In genomic region chr13:21253986-21254385, GRCm38 (mm10) we compare ENCODE assay signal across 9 mouse cellular contexts. TPM values are rescaled to one million over a fixed set of nuclear protein-coding genes. Genes with fewer than 3 reads are reported as not detected.
DNase-seq lines count a peak whose midpoint lies in the region; ATAC-seq and TF ChIP-seq lines count a peak whose summit lies in the region.
"Had no signal": no experiment of that assay in that cellular context is flagged by ENCODE, and none has a peak within 500 bp of the region (broad histone marks: within the 10 kb centered on the region; RNA-seq: fewer than 3 reads in every experiment).

No protein-coding gene starts in this region.

- H3K79me2 ChIP-seq in MEL (ENCODE audit: control insufficient read depth, insufficient read depth, low read length, poor library complexity): no peaks in the 10 kb centered on the region

- 0 out of 2 replicates have a peak, but pooled peaks cover 9% of the 10 kb centered on the region for H3K4me1 ChIP-seq in heart, embryonic 10.5 days
- H3K4me1 ChIP-seq in MEL (ENCODE audit: control insufficient read depth in 1 of 2, insufficient read depth in 2 of 2, low read length in 2 of 2): peaks cover 0 to 4% of the 10 kb centered on the region in 2 experiments; a peak in 1 of 4 replicates
- H3K4me1 ChIP-seq in embryonic facial prominence, embryonic 12.5 days: no peaks in the 10 kb centered on the region
- no peaks in the 10 kb centered on the region; the same call in 1 of the 2 replicates for H3K4me1 ChIP-seq in intestine, embryonic 14.5 days (replicated peaks; ENCODE audit: control insufficient read depth, insufficient read depth, low read length)
- no peaks in the 10 kb centered on the region for H3K4me1 ChIP-seq in liver, embryonic 16.5 days (ENCODE audit: control insufficient read depth, low read depth, low read length)
- peaks cover 6% of the 10 kb centered on the region; the same call in 1 of the 2 replicates for H3K4me1 ChIP-seq in stomach, embryonic 14.5 days (ENCODE audit: control insufficient read depth, insufficient read depth, low read length)

- TF ChIP-seq RAD21 in MEL (IDR thresholded peaks at IDR 0.05; ENCODE audit: low read depth, low read length): no peak

- ATAC-seq in embryonic facial prominence, embryonic 12.5 days (ENCODE audit: insufficient number of reproducible peaks, insufficient read depth, low FRiP score, low TSS enrichment): no peak
- ATAC-seq in intestine, embryonic 14.5 days (replicated peaks; ENCODE audit: low FRiP score, low TSS enrichment, low read depth): peak; percentile 79; the same call in 1 of the 2 replicates
- peak; percentile 63; the same call in 1 of the 2 replicates for ATAC-seq in liver, embryonic 16.5 days (ENCODE audit: low read depth)
- ATAC-seq in stomach, embryonic 14.5 days (ENCODE audit: insufficient number of reproducible peaks, insufficient read depth, low FRiP score, low read depth): no peak
- ATAC-seq: Patski had no signal

- 2% methylated on average over 16 of the region's 16 CpGs for WGBS in heart, embryonic 10.5 days
- 1% methylated on average over 16 of the region's 16 CpGs for WGBS in embryonic facial prominence, embryonic 12.5 days
- 4% methylated on average over 16 of the region's 16 CpGs for WGBS in intestine, embryonic 14.5 days
- under 1% methylated on average over 16 of the region's 16 CpGs for WGBS in liver, embryonic 16.5 days (ENCODE audit: insufficient replicate concordance)
- 2% methylated on average over 16 of the region's 16 CpGs for WGBS in stomach, embryonic 14.5 days

- 0 out of 2 replicates have a peak overlapping the region, but pooled peaks have one; percentile 63 for H3K27ac ChIP-seq in heart, embryonic 10.5 days
- H3K27ac ChIP-seq in MEL (ENCODE audit: control insufficient read depth, low read depth, low read length): no peak overlapping the region
- H3K27ac ChIP-seq in embryonic facial prominence, embryonic 12.5 days: no peak overlapping the region
- no peak overlapping the region for H3K27ac ChIP-seq in intestine, embryonic 14.5 days (ENCODE audit: low read depth)
- H3K27ac ChIP-seq in liver, embryonic 16.5 days (ENCODE audit: low read length): no peak overlapping the region
- no peak overlapping the region for H3K27ac ChIP-seq in stomach, embryonic 14.5 days (ENCODE audit: low read length)

- H3K27me3 ChIP-seq in heart, embryonic 10.5 days (ENCODE audit: insufficient read depth, poor library complexity, severe bottlenecking): peaks cover 19% of the 10 kb centered on the region; the same call in 1 of the 2 replicates
- H3K27me3 ChIP-seq in MEL (ENCODE audit: control insufficient read depth in 1 of 2, insufficient read depth in 2 of 2, low read length in 2 of 2): no peaks in the 10 kb centered on the region
- peaks cover 12% of the 10 kb centered on the region for H3K27me3 ChIP-seq in embryonic facial prominence, embryonic 12.5 days
- 0 out of 2 replicates have a peak, but pooled peaks cover 3% of the 10 kb centered on the region for H3K27me3 ChIP-seq in intestine, embryonic 14.5 days (replicated peaks; ENCODE audit: control insufficient read depth, insufficient read depth, low read length)
- no peaks in the 10 kb centered on the region; the same call in none of the 2 replicates for H3K27me3 ChIP-seq in liver, embryonic 16.5 days (ENCODE audit: control insufficient read depth, insufficient read depth, low read depth, low read length)
- H3K27me3 ChIP-seq in stomach, embryonic 14.5 days (ENCODE audit: control insufficient read depth, insufficient read depth, low read length): no peaks in the 10 kb centered on the region

- no peak for TF ChIP-seq POLR2A in MEL (IDR thresholded peaks at IDR 0.05; ENCODE audit: control insufficient read depth in 1 of 2, insufficient read depth in 1 of 2, low read depth in 1 of 2, low read length in 2 of 2, poor library complexity in 1 of 2)

- no peak for TF ChIP-seq CTCF in MEL (IDR thresholded peaks at IDR 0.05 in 2 of 3, conservative IDR thresholded peaks at IDR 0.05 in 1 of 3; ENCODE audit: control insufficient read depth in 1 of 3, insufficient read depth in 1 of 3, low read depth in 2 of 3, low read length in 3 of 3, poor library complexity in 1 of 3, severe bottlenecking in 1 of 3)

- DNase-seq in heart, embryonic 10.5 days (ENCODE audit: low spot score): no peak
- DNase-seq in heart, adult 9 months (ENCODE audit: low spot score in 2 of 2): no peak
- peak; percentile 84 for DNase-seq in MEL (ENCODE audit: low read depth, low spot score)
- DNase-seq in intestine, embryonic 14.5 days (ENCODE audit: low spot score): peak; percentile 85
- no peak for DNase-seq in spleen, postnatal 14 days (ENCODE audit: low spot score in 2 of 2)

- TF ChIP-seq EP300 in MEL (IDR thresholded peaks at IDR 0.05; ENCODE audit: low read depth in 1 of 2, low read length in 2 of 2): no peak

- H3K9me3 ChIP-seq in heart, embryonic 10.5 days: no peaks in the 10 kb centered on the region
- H3K9me3 ChIP-seq in MEL (replicated peaks; ENCODE audit: insufficient read depth, low read length): no peaks in the 10 kb centered on the region
- no peaks in the 10 kb centered on the region for H3K9me3 ChIP-seq in embryonic facial prominence, embryonic 12.5 days
- H3K9me3 ChIP-seq in intestine, embryonic 14.5 days (ENCODE audit: control insufficient read depth, low read length): no peaks in the 10 kb centered on the region
- no peaks in the 10 kb centered on the region for H3K9me3 ChIP-seq in liver, embryonic 16.5 days (replicated peaks; ENCODE audit: control insufficient read depth, low read length)
- no peaks in the 10 kb centered on the region for H3K9me3 ChIP-seq in stomach, embryonic 14.5 days (ENCODE audit: control insufficient read depth, low read depth, low read length)

- H3K9ac ChIP-seq in MEL (ENCODE audit: control insufficient read depth, low read depth, low read length, poor library complexity, severe bottlenecking): peak overlapping the region; percentile 52
- H3K9ac ChIP-seq in embryonic facial prominence, embryonic 12.5 days: peak overlapping the region; percentile 40
- H3K9ac ChIP-seq in intestine, embryonic 14.5 days (ENCODE audit: low read length): no peak overlapping the region
- no peak overlapping the region for H3K9ac ChIP-seq in liver, embryonic 16.5 days (ENCODE audit: low read depth, low read length)
- 0 out of 2 replicates have a peak overlapping the region, but pooled peaks have one; percentile 3 for H3K9ac ChIP-seq in stomach, embryonic 14.5 days (replicated peaks; ENCODE audit: low read depth, low read length)

- H3K4me2 ChIP-seq in embryonic facial prominence, embryonic 12.5 days (replicated peaks): peak overlapping the region; percentile 59
- peak overlapping the region; percentile 71 for H3K4me2 ChIP-seq in intestine, embryonic 14.5 days (ENCODE audit: low read length)
- H3K4me2 ChIP-seq in liver, embryonic 16.5 days (ENCODE audit: low read depth, low read length): peak overlapping the region; percentile 45
- H3K4me2 ChIP-seq in stomach, embryonic 14.5 days (replicated peaks; ENCODE audit: low read depth, low read length): peak overlapping the region; percentile 67

- H3K4me3 ChIP-seq in heart, embryonic 10.5 days: peak overlapping the region; percentile 74
- peak overlapping the region; percentile 62 to 77 for H3K4me3 ChIP-seq in MEL (ENCODE audit: control insufficient read depth in 1 of 2, insufficient read depth in 1 of 2, low read depth in 2 of 2, low read length in 2 of 2)
- peak overlapping the region; percentile 52 for H3K4me3 ChIP-seq in embryonic facial prominence, embryonic 12.5 days
- H3K4me3 ChIP-seq in intestine, embryonic 14.5 days (ENCODE audit: low read depth, low read length): peak overlapping the region; percentile 35
- H3K4me3 ChIP-seq in liver, embryonic 16.5 days (ENCODE audit: low read depth, low read length): peak overlapping the region; percentile 42
- H3K4me3 ChIP-seq in stomach, embryonic 14.5 days (ENCODE audit: low read depth, low read length): peak overlapping the region; percentile 42

- H3K36me3 ChIP-seq in heart, embryonic 10.5 days: no peaks in the 10 kb centered on the region
- peaks cover 0 to 8% of the 10 kb centered on the region in 2 experiments; a peak in 2 of 4 replicates for H3K36me3 ChIP-seq in MEL (ENCODE audit: control insufficient read depth in 1 of 2, insufficient read depth in 2 of 2, low read length in 2 of 2)
- no peaks in the 10 kb centered on the region for H3K36me3 ChIP-seq in embryonic facial prominence, embryonic 12.5 days
- no peaks in the 10 kb centered on the region for H3K36me3 ChIP-seq in intestine, embryonic 14.5 days (ENCODE audit: control insufficient read depth, insufficient read depth, low read length)
- no peaks in the 10 kb centered on the region for H3K36me3 ChIP-seq in liver, embryonic 16.5 days (ENCODE audit: control insufficient read depth, insufficient read depth)
- H3K36me3 ChIP-seq in stomach, embryonic 14.5 days (ENCODE audit: control insufficient read depth, insufficient read depth, low read length): no peaks in the 10 kb centered on the region

TF ChIP-seq in MEL, 35 proteins besides CTCF, POLR2A, EP300 and RAD21 (continues in another document):
- TF ChIP-seq MAFK (IDR thresholded peaks at IDR 0.05; ENCODE audit: borderline replicate concordance, low read depth, low read length): peak; percentile 98
- no peak for TF ChIP-seq MYB (IDR thresholded peaks at IDR 0.05; ENCODE audit: low read depth, low read length)
- TF ChIP-seq USF1 (IDR thresholded peaks at IDR 0.05; ENCODE audit: low read depth, low read length): no peak
- TF ChIP-seq MYC (IDR thresholded peaks at IDR 0.05; ENCODE audit: low read depth, low read length): no peak

RNA-seq across cellular contexts. Expression of gene Gpx5, which starts 38.5 kb away (rescaled TPM):
- polyA plus RNA-seq in heart, embryonic 10.5 days (2016; fragmentation: Nextera tagmentation; extraction: Ambion mirVana): not detected in 2 replicates
- total RNA-seq in MEL (2012; rRNA removed): not detected in 2 replicates
- not detected for polyA plus RNA-seq in MEL (2012; ENCODE audit: insufficient read depth in 1 of 2, insufficient read length in 2 of 2, low read depth in 1 of 2, low replicate concordance in 2 of 2, missing spikeins in 1 of 2)
- not detected in 2 replicates for polyA plus RNA-seq in embryonic facial prominence, embryonic 12.5 days (2016; fragmentation: Nextera tagmentation; extraction: Ambion mirVana)
- polyA plus RNA-seq in intestine, embryonic 14.5 days (2014; fragmentation: Nextera tagmentation; extraction: Ambion mirVana): not detected in 2 replicates
- not detected in 2 replicates for polyA plus RNA-seq in liver, embryonic 16.5 days (2015; fragmentation: Nextera tagmentation; extraction: Ambion mirVana)
- polyA plus RNA-seq in stomach, embryonic 14.5 days (2014; fragmentation: Nextera tagmentation; extraction: Ambion mirVana): not detected in 2 replicates
- polyA plus RNA-seq: Patski had no signal

RNA-seq across cellular contexts. Expression of gene Gpx6, which starts 57.9 kb away (rescaled TPM):
- not detected in 2 replicates for polyA plus RNA-seq in heart, embryonic 10.5 days (2016; fragmentation: Nextera tagmentation; extraction: Ambion mirVana)
- not detected in 2 replicates for total RNA-seq in MEL (2012; rRNA removed)
- polyA plus RNA-seq in MEL (2012; ENCODE audit: insufficient read depth in 1 of 2, insufficient read length in 2 of 2, low read depth in 1 of 2, low replicate concordance in 2 of 2, missing spikeins in 1 of 2): not detected
- polyA plus RNA-seq in embryonic facial prominence, embryonic 12.5 days (2016; fragmentation: Nextera tagmentation; extraction: Ambion mirVana): 0.13 and 0.55 TPM in 2 replicates
- polyA plus RNA-seq in intestine, embryonic 14.5 days (2014; fragmentation: Nextera tagmentation; extraction: Ambion mirVana): 0.43 TPM in 1 of 2 replicates, not detected in the other
- polyA plus RNA-seq in liver, embryonic 16.5 days (2015; fragmentation: Nextera tagmentation; extraction: Ambion mirVana): not detected in 2 replicates
- not detected in 2 replicates for polyA plus RNA-seq in stomach, embryonic 14.5 days (2014; fragmentation: Nextera tagmentation; extraction: Ambion mirVana)
- polyA plus RNA-seq: Patski had no signal

Comparison
In these comparisons a context has a peak if more than half of its experiments do, and no peak if none do; other contexts are left out.
1. DNase-seq: peak in MEL (single experiment) and intestine, embryonic 14.5 days (single experiment); none in heart, embryonic 10.5 days (single experiment), heart, adult 9 months (0 of 2) and spleen, postnatal 14 days (0 of 2).
2. H3K9ac ChIP-seq: peak in MEL (single experiment), embryonic facial prominence, embryonic 12.5 days (single experiment) and stomach, embryonic 14.5 days (single experiment); none in intestine, embryonic 14.5 days (single experiment) and liver, embryonic 16.5 days (single experiment).
3. ATAC-seq: peak in intestine, embryonic 14.5 days (single experiment) and liver, embryonic 16.5 days (single experiment); none in embryonic facial prominence, embryonic 12.5 days (single experiment) and stomach, embryonic 14.5 days (single experiment).
4. Peak in every context shown above with its lines, with median percentiles within 50 percentile points of each other: H3K4me3 ChIP-seq and H3K4me2 ChIP-seq.